Mouse (Mus musculus) CH12.LX (cell line): ENCODE measurements around the gene Dlg2.

Experiments
- CTCF ChIP-seq, 2 experiments: IDR thresholded peaks in 1 of 2; conservative IDR thresholded peaks in 1 of 2; 2 replicates each; pipeline ENCODE4 v1.5.1; 2011 to 2012; ENCODE audit warnings: low read depth in 2 of 2, low read length in 2 of 2, improper control_type of control experiment in 1 of 2, inconsistent platforms in 1 of 2, mild to moderate bottlenecking in 1 of 2, moderate library complexity in 1 of 2
- NRF1 ChIP-seq: IDR thresholded peaks from 2 replicates; pipeline ENCODE4 v1.6.1; 2014; ENCODE audit warnings: low read depth, mild to moderate bottlenecking, inconsistent platforms, low read length, improper control_type of control experiment, moderate library complexity

DNA sequence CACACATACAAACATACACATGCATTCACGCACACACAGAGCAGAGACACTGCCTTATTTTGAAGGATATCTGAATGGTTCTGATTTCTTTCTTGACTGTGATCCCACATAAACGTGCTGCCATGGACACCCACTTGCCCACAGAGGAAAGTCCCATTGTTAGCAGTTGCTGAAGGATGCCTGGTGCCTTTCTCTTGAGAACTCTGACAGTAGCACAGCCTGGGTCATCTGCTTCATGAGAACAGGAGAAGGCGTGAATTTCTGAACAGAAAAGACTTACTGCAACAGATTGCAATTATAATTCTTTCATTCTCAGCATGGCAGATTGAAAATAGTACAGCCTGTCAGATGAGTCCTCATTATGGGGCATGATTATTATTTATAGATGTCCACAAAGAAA lies 1442.6 kb downstream of the Dlg2 start:
- TF ChIP-seq CTCF (conservative IDR thresholded peaks at IDR 0.05 in 1 of 2, IDR thresholded peaks at IDR 0.05 in 1 of 2; ENCODE audit: low read depth in 2 of 2, low read length in 2 of 2) = no peak
- TF ChIP-seq NRF1 = no peak
